Mouse (Mus musculus) liver, postnatal 0 days (tissue): ENCODE results near the gene Cdca5. TPM values are rescaled to one million over a fixed set of nuclear protein-coding genes. Genes with fewer than 3 reads are reported as not detected.
"Not testable (repeated sequence)": the region's sequence is repeated elsewhere in the genome, so short reads cannot be mapped to it uniquely, and the experiment has no call there.

Experiments used
- ATAC-seq: fragments of 200-750 bp; cut with Nextera tagmentation; 2 replicates; pipeline ENCODE4 v1.8.0; 2017; ENCODE audit warnings: mild to moderate bottlenecking, moderate library complexity
- DNase-seq: peaks from one replicate; pipeline ENCODE4 v3.0.0-alpha.2; 2016
- H3K27ac ChIP-seq: fragments of 300-500 bp; sonication (generic); 2 replicates; pipeline ENCODE4 v1.5.1; 2014; ENCODE audit warnings: antibody characterized with exemption, moderate library complexity, mild to moderate bottlenecking, low read depth
- H3K27me3 ChIP-seq: fragments of 300-500 bp; sonication (generic); 2 replicates; pipeline ENCODE4 v1.6.1; 2014; ENCODE audit warnings: low read length, control low read depth, mixed read lengths; ENCODE audit not compliant: insufficient read depth
- H3K36me3 ChIP-seq: fragments of 300-500 bp; sonication (generic); replicated peaks from 2 replicates; pipeline ENCODE4 v1.6.1; 2014; ENCODE audit warnings: mild to moderate bottlenecking, control low read depth, low read length, moderate library complexity, mixed read lengths; ENCODE audit not compliant: insufficient read depth
- H3K4me1 ChIP-seq: fragments of 300-500 bp; sonication (generic); 2 replicates; pipeline ENCODE4 v1.6.1; 2014; ENCODE audit warnings: antibody characterized with exemption, mild to moderate bottlenecking, control low read depth; ENCODE audit not compliant: insufficient read depth
- H3K4me2 ChIP-seq: fragments of 300-500 bp; sonication (generic); 2 replicates; pipeline ENCODE4 v1.6.1; 2014; ENCODE audit warnings: low read depth, mild to moderate bottlenecking, low read length, moderate library complexity, mixed read lengths
- H3K4me3 ChIP-seq: fragments of 300-500 bp; sonication (generic); 2 replicates; pipeline ENCODE4 v1.5.1; 2014; ENCODE audit warnings: low read depth, low read length
- H3K9ac ChIP-seq: fragments of 300-500 bp; sonication (generic); replicated peaks from 2 replicates; pipeline ENCODE4 v1.6.1; 2014; ENCODE audit warnings: mild to moderate bottlenecking, moderate library complexity
- H3K9me3 ChIP-seq: fragments of 300-500 bp; sonication (generic); 2 replicates; pipeline ENCODE4 v1.6.1; 2016; ENCODE audit warnings: mild to moderate bottlenecking, control low read depth, low read length, mixed read lengths
- CTCF ChIP-seq: sonication (generic); IDR thresholded peaks from 2 replicates; pipeline ENCODE4 v1.5.1; 2016; ENCODE audit warnings: antibody characterized with exemption, low read depth
- EP300 ChIP-seq: IDR thresholded peaks from 2 replicates; pipeline ENCODE4 v1.6.1; 2016; ENCODE audit warnings: antibody characterized with exemption, low read depth, mild to moderate bottlenecking
- WGBS: fragments of 180-500 bp; shearing (Covaris S2); extraction: QIAGEN DNeasy Blood & Tissue Kit; methylation state at CpG from one replicate; pipeline ENCODE4 v1.1.7; 2014; ENCODE audit not compliant: insufficient replicate concordance; 5-methylcytosine and 5-hydroxymethylcytosine counted together
- polyA plus RNA-seq: library from polyadenylated mRNA; unstranded; fragments of >200 nt; fragmentation: Nextera tagmentation; extraction: Ambion mirVana; gene quantifications from 2 replicates; pipeline ENCODE4 v1.2.1, GENCODE M21; 2015

Cdca5 gene
- polyA plus RNA-seq, 1 experiment from 2014 or later = 15.0 TPM

DNA sequence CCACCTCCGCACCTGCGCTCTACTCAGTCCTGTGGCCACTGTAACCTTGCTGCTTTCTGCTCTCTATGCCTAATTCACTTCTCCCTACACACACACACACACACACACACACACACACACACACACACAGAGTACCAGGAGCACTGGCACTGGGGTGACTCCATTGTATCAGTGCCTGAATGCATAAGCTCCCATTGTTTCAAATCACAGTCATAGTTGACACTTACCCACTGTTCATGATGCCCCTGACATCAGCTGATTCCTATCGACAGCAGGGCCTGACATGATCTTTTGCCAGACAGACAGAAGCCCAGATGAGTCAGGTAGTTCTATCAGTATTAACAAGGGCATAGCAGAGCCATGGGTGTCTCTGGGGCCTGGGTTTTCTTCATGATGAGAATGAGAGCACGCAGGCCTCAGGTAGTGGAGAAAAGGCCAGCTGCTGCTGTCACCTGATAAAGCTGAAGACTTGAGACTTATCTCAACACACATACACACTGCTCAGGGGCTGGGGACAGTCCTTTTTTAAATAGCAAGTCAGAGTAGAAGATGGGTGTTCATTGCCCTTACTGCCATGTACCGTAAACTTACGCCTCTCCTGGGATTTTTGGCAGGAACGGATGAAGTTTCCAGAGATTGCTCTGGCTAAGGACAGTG lies 47.5 kb downstream of the Cdca5 start:
- H3K9ac ChIP-seq = 0 out of 2 replicates have a peak overlapping the region, but pooled peaks have one; percentile 10
- no peaks in the 10 kb centered on the region for H3K27me3 ChIP-seq
- whole genome bisulfite sequencing = 55% methylated on average over 7 of the region's 7 CpGs
- H3K4me1 ChIP-seq = peaks cover 33% of the 10 kb centered on the region
- peak overlapping the region; percentile 60 for H3K4me2 ChIP-seq
- TF ChIP-seq EP300 (peak; percentile 90), CTCF (no peak)
- ATAC-seq = peak; percentile 53
- H3K4me3 ChIP-seq = peak overlapping the region; percentile 20; the same call in 1 of the 2 replicates
- 0 out of 2 replicates have a peak, but pooled peaks cover 9% of the 10 kb centered on the region for H3K36me3 ChIP-seq
- H3K9me3 ChIP-seq = no peaks in the 10 kb centered on the region
- H3K27ac ChIP-seq = peak overlapping the region; percentile 72
- peak; percentile 43 for DNase-seq

- Histone ChIP-seq H3K4me2 (peak overlapping the region; percentile 60), H3K27ac (peak overlapping the region; percentile 72), H3K4me3 (peak overlapping the region; percentile 13; the same call in 1 of the 2 replicates), H3K4me1 (peaks cover 33% of the 10 kb centered on the region)
- 57% methylated on average over 1 of the region's 1 CpGs for WGBS
- H3K9ac ChIP-seq, H3K36me3 ChIP-seq, H3K27me3 ChIP-seq, H3K9me3 ChIP-seq, DNase-seq: not testable (repeated sequence)
- ATAC-seq = peak; percentile 46
Measured at GRCm38 (mm10) chr19:6133197-6133596, 48.4 kb downstream of the Cdca5 start.

- H3K4me3 ChIP-seq = no peak overlapping the region
- H3K27ac ChIP-seq = no peak overlapping the region
- ATAC-seq = no peak
- TF ChIP-seq CTCF (no peak), EP300 (no peak)
- H3K9ac ChIP-seq = no peak overlapping the region
- H3K27me3 ChIP-seq = no peaks in the 10 kb centered on the region
- 81% methylated on average over 3 of the region's 3 CpGs for WGBS
- H3K36me3 ChIP-seq = 0 out of 2 replicates have a peak, but pooled peaks cover 9% of the 10 kb centered on the region
- H3K4me2 ChIP-seq = no peak overlapping the region
- H3K9me3 ChIP-seq = no peaks in the 10 kb centered on the region
- DNase-seq = no peak
- H3K4me1 ChIP-seq = peaks cover 26% of the 10 kb centered on the region
Measured at GRCm38 (mm10) chr19:6136397-6136796, 51.6 kb downstream of the Cdca5 start.

GRCm38 (mm10) chr19:6139701-6140100 lies 54.9 kb downstream of the Cdca5 start:
- Histone ChIP-seq H3K4me1 (peaks cover 8% of the 10 kb centered on the region), H3K27ac (no peak overlapping the region), H3K4me2 (peak overlapping the region; percentile 83), H3K9ac (peak overlapping the region; percentile 75), H3K27me3 (no peaks in the 10 kb centered on the region), H3K36me3 (0 out of 2 replicates have a peak, but pooled peaks cover 7% of the 10 kb centered on the region), H3K9me3 (no peaks in the 10 kb centered on the region), H3K4me3 (peak overlapping the region; percentile 57; the same call in 1 of the 2 replicates)
- 92% methylated on average over 6 of the region's 6 CpGs for WGBS
- no peak for ATAC-seq
- no peak for TF ChIP-seq CTCF
- no peak for TF ChIP-seq EP300
- no peak for DNase-seq

- Histone ChIP-seq H3K9me3 (no peaks in the 10 kb centered on the region), H3K36me3 (0 out of 2 replicates have a peak, but pooled peaks cover 7% of the 10 kb centered on the region), H3K4me2 (peak overlapping the region; percentile 83), H3K9ac (peak overlapping the region; percentile 75), H3K27me3 (no peaks in the 10 kb centered on the region), H3K4me3 (peak overlapping the region; percentile 57), H3K27ac (peak overlapping the region; percentile 94), H3K4me1 (peaks cover 8% of the 10 kb centered on the region)
- ATAC-seq (no peak; the same call in 1 of the 2 replicates), DNase-seq (no peak)
- WGBS = 6% methylated on average over 16 of the region's 16 CpGs
- TF ChIP-seq EP300 = no peak
- TF ChIP-seq CTCF = no peak
Measured at GRCm38 (mm10) chr19:6140374-6140677, 55.5 kb downstream of the Cdca5 start.

DNA sequence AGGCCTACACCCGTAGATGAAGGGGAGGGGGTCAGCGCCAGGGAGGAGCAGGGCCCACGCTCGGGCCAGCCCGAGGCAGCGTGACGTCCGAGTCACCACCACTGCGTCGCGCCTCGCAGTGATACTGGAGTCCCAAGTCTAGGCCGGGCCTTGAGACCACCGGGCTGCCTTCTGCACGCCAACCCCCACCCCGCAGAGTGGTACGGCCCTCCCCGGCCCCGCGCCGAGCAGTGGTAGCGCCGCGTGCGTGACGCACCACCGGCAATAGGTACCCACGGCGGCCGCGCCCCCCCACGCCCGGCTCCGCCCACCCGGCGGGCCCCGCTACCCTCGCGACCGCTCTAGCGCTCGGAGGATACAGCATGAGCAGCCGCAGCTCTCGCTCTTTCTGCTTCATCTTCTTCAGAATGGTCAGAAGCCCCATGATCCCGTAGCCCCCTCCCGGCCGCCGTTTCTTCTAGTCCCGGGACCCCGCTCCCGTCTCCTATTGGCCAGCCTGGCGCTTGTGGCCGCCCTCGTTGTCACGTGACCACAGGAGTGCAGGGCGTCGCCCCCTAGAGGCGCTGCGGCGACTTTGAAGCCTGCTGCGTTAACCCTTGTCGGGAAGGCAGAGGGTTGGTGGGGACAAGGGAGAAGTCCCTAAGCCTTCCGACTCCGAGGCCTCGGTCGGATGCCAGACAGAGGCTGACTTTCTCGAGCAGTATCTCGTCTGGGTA lies 56.1 kb downstream of the Cdca5 start, which contains the start of gene Batf2:
TSS of gene Batf2 (plus strand) at position 306 of the 716 bp plus-strand sequence.
- Histone ChIP-seq H3K4me3 (peak within 1 kb of the TSS; percentile 57), H3K4me2 (peak within 1 kb of the TSS; percentile 83), H3K9ac (peak within 1 kb of the TSS; percentile 75), H3K9me3 (no peaks in the 10 kb centered on the region), H3K36me3 (0 out of 2 replicates have a peak, but pooled peaks cover 4% of the 10 kb centered on the region), H3K4me1 (peaks cover 8% of the 10 kb centered on the region), H3K27ac (peak within 1 kb of the TSS; percentile 94), H3K27me3 (no peaks in the 10 kb centered on the region)
- DNase-seq = peak; percentile 94
- peak; percentile 94 for ATAC-seq
- TF ChIP-seq EP300 = 0 out of 2 replicates have a peak, but pooled peaks have one; percentile 74
- TF ChIP-seq CTCF = peak; percentile 91
- under 1% methylated on average over 47 of the region's 68 CpGs for WGBS
